Mouse (Mus musculus) CH12F3 (cell line): ENCODE results near the gene Pthlh.
"Not testable (repeated sequence)": the region's sequence is repeated elsewhere in the genome, so short reads cannot be mapped to it uniquely, and the experiment has no call there.

Source experiments
- in situ Hi-C: fragments of 300-500 bp; cut with MboI; formaldehyde crosslinking; loops from 2 replicates; pipeline ENCODE4 v1.14.3; 2020; ENCODE audit warnings: low sequenced_read_pairs

The Pthlh gene

DNA sequence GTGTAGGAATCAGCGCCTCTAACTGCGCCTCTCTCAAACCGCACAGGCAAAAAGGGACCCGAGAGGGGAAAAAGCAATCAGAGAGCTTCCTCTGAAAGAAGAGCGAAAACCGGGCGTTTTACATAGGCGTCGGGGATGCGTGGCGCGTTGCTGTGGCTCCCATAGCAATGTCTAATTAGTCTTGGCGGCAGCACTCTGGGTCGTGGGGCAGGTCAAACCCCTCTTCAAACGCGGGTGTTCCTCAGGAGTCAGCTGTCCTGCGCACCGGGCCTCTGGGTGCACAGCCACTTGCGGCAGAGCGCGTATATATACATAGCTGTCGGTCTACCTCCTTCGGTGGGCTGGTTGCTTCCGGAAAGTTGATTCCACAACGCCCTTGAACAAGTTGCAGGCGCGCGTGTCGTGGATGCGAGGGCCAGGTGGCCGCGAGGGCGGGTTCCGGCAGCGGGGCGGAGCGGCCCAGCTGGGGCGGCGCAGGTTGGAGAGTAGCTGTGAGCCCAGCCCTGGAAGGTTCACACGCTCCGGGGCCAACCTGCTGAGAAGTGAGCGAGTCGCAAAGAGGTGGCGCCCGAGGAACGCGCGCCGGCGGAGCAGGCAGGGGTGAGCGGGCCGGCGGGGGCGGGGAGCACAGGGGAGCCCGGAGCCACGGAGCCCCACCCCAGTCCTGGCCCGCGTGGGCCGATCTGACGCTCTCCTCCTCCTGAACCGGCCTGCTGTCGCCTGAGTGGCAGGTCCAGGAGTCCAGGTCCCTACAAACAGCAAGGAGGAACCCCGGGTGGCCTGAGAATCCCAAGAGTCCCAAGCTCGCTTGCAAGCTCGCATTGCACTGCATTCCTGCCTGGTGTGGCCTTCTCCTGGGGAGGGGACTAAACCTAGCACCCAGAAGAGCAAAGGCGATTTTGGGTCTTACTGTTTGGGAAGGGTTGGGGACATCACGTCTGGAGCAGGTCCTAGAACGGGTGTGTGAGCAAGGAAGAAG lies at the start of gene Pthlh:
Pthlh (minus strand) TSS at position 597 of the 979 bp plus-strand sequence.
- in situ Hi-C loops: no loop called here

GRCm38 (mm10) chr6:147313331-147313730 lies 49.3 kb upstream of the Pthlh start:
- in situ Hi-C loops: no loop called here

GRCm38 (mm10) chr6:147310435-147310978 lies 46.5 kb upstream of the Pthlh start:
- in situ Hi-C loops: no loop called here

- in situ Hi-C loops: no loop called here
These were observed 46.1 kb upstream of the Pthlh start for GRCm38 (mm10) chr6:147310035-147310434.

DNA sequence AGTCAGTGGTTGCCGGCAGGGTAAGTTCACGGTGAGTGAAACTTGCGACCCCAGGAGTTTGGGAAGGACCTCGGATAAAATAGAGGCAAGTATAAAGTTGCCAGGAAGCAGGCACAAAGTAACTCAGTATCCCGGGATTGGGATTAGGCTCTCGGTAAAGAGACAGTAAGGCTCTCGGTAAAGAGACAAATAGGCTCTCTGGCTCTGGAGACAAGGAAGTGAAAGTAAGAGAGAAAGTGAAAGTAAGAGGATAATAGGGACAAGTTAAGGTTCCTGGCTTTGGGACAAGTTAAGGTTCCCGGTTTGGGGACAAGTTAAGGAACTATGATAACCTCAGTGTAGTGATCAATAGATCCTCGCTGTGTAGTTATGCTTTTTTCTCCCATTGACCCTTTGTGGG lies 40.3 kb upstream of the Pthlh start:
- in situ Hi-C loops: not testable (repeated sequence)

DNA sequence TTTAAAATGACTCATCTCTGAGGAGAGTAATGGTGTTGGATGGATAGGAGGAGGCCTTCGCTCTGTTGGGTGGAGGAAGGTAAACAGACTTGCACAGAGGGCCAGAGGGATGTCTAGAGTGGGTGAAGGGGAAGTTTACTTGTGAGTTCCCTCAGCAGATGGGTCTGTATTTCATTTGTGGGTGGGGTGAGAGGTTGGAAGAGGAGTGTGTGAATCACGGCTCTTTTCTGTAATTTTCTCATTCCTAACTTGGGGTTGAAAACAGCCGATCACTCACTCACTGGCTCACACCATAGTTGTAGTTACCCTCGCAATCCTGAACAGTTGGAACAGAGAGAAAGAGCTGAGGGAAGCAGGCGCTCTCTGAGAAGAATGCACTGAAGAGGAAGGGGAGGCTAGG lies 35.6 kb upstream of the Pthlh start:
- in situ Hi-C loops: no loop called here

GRCm38 (mm10) chr6:147279309-147279708 lies 15.3 kb upstream of the Pthlh start:
- in situ Hi-C loops: no loop called here

GRCm38 (mm10) chr6:147268143-147268790 lies 4.3 kb upstream of the Pthlh start:
- in situ Hi-C loops: no loop called here

GRCm38 (mm10) chr6:147266466-147266865 lies 2.5 kb upstream of the Pthlh start:
- in situ Hi-C loops: no loop called here

DNA sequence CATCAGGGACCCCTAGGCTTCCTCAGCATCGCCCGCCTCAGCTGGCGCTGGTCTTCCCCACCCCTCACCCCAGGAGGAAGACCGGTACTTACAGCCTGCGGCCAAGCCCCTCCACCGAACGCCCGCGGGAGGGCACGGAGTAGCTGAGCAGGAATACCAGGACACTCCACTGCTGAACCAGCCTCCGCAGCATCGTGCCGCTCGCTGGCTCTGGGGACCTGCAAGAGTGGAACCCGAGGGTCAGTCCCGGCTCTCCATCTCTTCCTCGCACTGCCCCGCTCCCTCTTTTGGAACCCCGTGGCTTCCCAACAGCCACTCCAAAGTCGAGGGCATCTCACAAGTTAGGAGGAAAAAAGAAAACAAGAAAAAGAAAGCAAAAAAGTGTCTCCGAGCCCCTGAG lies 805 bp downstream of the Pthlh start:
- in situ Hi-C loops: no loop called here

GRCm38 (mm10) chr6:147261616-147262015 lies 2.4 kb downstream of the Pthlh start:
- in situ Hi-C loops: no loop called here

- in situ Hi-C loops: no loop called here
These were observed 3.2 kb downstream of the Pthlh start for GRCm38 (mm10) chr6:147260766-147261165.

DNA sequence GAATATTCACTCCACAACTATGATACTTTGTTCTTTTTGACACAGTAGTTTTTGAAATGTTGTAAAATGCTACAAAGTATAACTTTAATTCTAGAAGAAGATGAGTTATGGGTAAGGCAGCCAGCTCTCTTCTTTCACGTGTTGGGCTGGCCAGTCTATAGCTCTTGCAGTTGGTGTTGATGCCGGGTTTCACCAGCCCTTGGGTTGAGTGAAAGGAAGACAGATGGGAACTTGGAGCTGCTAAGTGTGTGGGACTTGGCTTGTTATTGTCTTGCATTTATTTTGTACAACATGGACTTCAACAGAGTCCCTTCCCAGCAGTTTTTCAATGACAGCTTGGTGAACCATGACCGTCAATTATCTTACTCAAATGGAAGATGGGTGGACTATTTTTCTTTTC lies 16.2 kb downstream of the Pthlh start:
- in situ Hi-C loops: no loop called here

GRCm38 (mm10) chr6:147244294-147244693 lies 19.7 kb downstream of the Pthlh start:
- in situ Hi-C loops: no loop called here

GRCm38 (mm10) chr6:147243655-147244054 lies 20.3 kb downstream of the Pthlh start:
- in situ Hi-C loops: no loop called here

DNA sequence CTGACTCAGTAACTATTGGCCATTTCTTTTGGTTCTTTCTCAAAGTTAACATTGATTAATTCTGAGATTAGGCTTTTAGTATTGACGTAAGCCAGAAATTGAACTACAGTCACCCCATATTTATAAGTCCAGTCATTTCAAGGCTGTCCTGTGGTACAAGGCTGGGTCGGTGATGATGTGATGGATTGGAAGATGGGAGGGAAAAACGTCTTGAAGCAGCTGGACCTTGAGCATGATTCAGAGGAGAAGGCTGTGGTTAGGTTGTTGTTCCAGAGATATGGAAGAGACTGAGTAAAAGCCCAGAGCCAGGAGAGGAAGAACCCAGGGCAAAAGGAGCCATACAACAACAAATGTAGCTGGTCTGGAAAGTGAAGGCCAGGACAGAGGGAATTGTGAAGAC lies 22.4 kb downstream of the Pthlh start:
- in situ Hi-C loops: no loop called here

- in situ Hi-C loops: no loop called here
These were observed 23.7 kb downstream of the Pthlh start for GRCm38 (mm10) chr6:147240203-147240804.

DNA sequence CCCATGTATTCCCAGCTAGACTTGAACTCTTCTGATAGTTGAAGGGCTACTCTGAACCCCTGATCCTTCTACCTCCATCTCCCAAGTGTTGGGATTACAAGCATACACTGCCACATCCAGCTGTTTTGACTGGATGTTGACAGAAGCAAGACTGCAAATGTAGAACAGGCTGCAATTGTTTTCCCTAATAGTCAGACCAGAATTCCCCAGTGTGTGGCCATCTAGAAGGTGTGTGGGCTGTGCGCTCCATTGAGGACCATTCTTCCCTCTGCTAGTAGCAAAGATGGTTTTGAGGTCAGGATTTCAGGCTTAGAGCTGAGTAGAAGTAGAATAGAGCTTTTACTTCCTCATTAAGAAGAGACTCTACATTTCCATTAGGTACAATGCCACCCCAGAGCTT lies 37.3 kb downstream of the Pthlh start:
- in situ Hi-C loops: no loop called here

DNA sequence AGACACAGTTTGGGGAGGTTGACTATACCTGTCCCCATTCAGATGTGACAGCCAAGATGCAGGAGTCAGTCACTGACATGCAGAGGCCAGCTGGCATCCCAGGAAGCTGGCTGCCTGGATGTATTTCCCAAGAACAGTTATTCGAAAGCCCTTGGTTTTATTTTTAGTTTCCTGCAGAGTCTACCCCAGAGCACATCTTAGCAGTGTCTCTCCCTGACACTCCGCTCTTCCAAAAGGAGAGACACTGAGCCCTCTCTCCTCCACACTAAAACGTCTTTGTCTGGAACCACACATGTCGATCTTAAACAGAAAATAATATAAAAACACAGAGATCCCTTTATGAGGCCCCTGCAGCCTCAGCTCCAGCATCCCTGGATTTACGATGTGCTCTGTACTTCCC lies 44.9 kb downstream of the Pthlh start:
- in situ Hi-C loops: no loop called here

DNA sequence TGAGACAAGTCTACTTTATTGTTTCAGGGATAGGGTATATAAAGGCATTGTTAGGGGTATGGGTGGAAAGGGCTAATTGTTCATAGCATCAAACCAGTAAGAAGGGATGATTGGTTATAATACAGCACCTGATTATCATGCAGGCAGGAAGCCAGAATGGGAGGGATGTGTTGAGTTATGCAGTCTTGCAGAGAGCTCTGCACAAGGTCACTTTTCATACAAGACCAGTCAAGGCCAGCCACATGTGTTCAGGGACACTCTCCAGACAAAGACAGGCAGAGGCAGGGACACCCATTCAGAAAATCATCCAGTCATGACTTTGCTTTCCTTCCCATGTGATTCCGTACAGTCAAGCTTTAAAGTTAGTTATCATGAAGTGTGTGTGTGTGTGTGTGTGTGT lies 47.8 kb downstream of the Pthlh start:
- in situ Hi-C loops: no loop called here

DNA sequence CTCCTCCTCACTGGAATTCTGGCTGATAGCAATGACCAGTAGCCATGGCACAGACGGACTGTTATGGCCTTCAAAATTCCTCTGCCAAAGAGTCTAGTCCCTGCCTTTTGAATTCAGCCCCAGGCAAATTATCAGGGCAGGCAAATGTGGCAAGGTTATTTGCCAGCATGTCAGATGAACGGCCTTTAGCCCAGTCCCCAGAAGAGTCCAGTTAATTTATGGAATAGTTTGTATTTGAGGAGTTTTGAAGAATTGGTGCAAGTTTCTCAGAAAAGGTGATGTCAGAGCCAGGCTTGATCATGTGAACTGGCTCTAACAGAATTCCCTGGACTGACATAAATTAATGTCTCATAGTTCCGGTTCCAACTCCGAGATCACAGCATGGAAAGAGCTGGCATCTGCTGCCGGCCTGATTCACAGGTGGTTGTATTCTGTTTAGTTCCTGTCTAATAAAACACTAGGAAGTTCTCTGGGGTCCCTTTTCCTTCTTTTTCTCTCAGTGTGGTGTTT lies 56.1 kb downstream of the Pthlh start:
- in situ Hi-C loops: no loop called here
